Mouse (Mus musculus) liver, embryonic 14.5 days (tissue): ENCODE results near the gene Arpp21.

Source experiments
- CTCF ChIP-seq: IDR thresholded peaks from 2 replicates; pipeline ENCODE4 v1.5.1; 2016; ENCODE audit warnings: antibody characterized with exemption, low read depth, control low read depth
- EP300 ChIP-seq: IDR thresholded peaks from 2 replicates; pipeline ENCODE4 v1.6.1; 2016; ENCODE audit warnings: antibody characterized with exemption, low read depth

DNA sequence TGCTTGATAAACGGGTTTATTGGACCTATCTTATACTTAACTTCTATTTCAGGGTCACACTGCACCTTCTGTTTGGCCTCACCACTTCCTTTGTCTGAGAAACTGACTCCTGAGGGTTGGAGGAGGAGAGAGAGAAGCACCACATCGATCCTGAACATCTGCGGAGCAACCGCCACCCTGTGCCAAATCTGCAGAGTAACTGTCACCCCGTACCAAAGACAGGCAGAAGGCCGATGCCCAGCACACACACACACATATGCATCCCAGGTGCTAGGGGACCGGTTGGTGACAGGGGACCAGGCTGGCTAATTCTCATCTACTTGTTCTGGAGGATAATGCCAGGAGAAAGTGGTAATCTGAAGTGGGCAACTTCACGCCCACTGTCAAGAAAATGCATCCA, 16.4 kb downstream of the Arpp21 start:
- TF ChIP-seq EP300 (no peak), CTCF (no peak)
